Mouse (Mus musculus): ENCODE results near the gene Arpc2. TPM values are rescaled to one million over a fixed set of nuclear protein-coding genes. Genes with fewer than 3 reads are reported as not detected.

Gene Arpc2
- total and polyA plus RNA-seq, 3 experiments = 234 to 522 (median 455) TPM

DNA sequence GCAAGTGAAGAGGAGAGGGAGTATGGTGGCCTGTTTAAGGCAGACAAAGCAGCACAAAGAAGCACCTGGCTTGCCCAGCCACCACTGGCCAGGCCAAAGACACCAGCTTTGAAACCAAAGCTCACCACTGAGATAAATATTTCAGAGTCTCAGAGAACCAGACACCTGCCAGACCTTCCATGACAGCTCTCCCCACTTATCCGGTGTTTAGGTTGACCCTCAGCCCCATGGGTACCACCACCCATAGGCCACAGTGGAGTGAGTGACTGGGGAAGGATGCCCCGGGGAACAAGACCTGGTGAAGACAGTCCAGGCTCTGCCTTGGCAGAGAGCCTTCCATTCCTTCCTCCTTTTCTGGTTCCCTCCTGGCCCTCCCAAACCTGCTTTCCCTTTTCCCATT lies 67.0 kb downstream of the Arpc2 start:
- in situ Hi-C loops (cut with MboI; ENCODE audit: low pct_ligation_motif_present, low pct_unique_long_range_greater_than_20kb, low sequenced_read_pairs) (no loop called here), dilution Hi-C loops (cut with MboI; ENCODE audit: extremely low pct_ligation_motif_present, extremely low pct_unique_long_range_greater_than_20kb, low sequenced_read_pairs) (no loop called here)
- peaks cover 0 to 34% of the 10 kb centered on the region in 2 experiments for H3K36me3 ChIP-seq (replicated peaks in 1 of 2; ENCODE audit: control insufficient read depth in 1 of 2, insufficient read depth in 1 of 2, low read length in 1 of 2)
- H3K4me2 ChIP-seq (ENCODE audit: insufficient read depth, low read depth, poor library complexity, severe bottlenecking) = peak overlapping the region; percentile 70
- H3K79me2 ChIP-seq (replicated peaks; ENCODE audit: control insufficient read depth, extremely low read depth, insufficient read depth, poor library complexity, severe bottlenecking) = peaks cover 30% of the 10 kb centered on the region
- H3K27ac ChIP-seq (ENCODE audit: insufficient read depth, low read depth) = no peak overlapping the region
- H3K4me1 ChIP-seq (ENCODE audit: control insufficient read depth in 1 of 2, insufficient read depth in 2 of 2) = peaks cover 14 to 67% of the 10 kb centered on the region in 2 experiments
- H3K27me3 ChIP-seq (replicated peaks) = no peaks in the 10 kb centered on the region
- peak overlapping the region in 2 of 3 experiments; percentile 75 to 79 for H3K4me3 ChIP-seq (replicated peaks in 1 of 3; ENCODE audit: low read depth in 2 of 3, low read length in 2 of 3, poor library complexity in 1 of 3)
- DNase-seq (ENCODE audit: extremely low read depth) = no peak
- H3K9me3 ChIP-seq (replicated peaks; ENCODE audit: low read length) = peaks cover 2% of the 10 kb centered on the region
- TF ChIP-seq ZNF384 (IDR thresholded peaks at IDR 0.05; ENCODE audit: low read depth, low read length) (no peak), CTCF (conservative IDR thresholded peaks at IDR 0.05 in 1 of 2, IDR thresholded peaks at IDR 0.05 in 1 of 2; ENCODE audit: low read depth in 2 of 2, low read length in 2 of 2) (no peak), NRF1 (IDR thresholded peaks at IDR 0.05; ENCODE audit: low read depth, low read length) (no peak), USF2 (conservative IDR thresholded peaks at IDR 0.05; ENCODE audit: low read depth, low read length) (no peak), POLR2AphosphoS2 (IDR thresholded peaks at IDR 0.05; ENCODE audit: low read depth, low read length) (no peak)
- H3K9ac ChIP-seq (ENCODE audit: insufficient read depth, low read depth) = peak overlapping the region; percentile 61; the same call in 1 of the 2 replicates

DNA sequence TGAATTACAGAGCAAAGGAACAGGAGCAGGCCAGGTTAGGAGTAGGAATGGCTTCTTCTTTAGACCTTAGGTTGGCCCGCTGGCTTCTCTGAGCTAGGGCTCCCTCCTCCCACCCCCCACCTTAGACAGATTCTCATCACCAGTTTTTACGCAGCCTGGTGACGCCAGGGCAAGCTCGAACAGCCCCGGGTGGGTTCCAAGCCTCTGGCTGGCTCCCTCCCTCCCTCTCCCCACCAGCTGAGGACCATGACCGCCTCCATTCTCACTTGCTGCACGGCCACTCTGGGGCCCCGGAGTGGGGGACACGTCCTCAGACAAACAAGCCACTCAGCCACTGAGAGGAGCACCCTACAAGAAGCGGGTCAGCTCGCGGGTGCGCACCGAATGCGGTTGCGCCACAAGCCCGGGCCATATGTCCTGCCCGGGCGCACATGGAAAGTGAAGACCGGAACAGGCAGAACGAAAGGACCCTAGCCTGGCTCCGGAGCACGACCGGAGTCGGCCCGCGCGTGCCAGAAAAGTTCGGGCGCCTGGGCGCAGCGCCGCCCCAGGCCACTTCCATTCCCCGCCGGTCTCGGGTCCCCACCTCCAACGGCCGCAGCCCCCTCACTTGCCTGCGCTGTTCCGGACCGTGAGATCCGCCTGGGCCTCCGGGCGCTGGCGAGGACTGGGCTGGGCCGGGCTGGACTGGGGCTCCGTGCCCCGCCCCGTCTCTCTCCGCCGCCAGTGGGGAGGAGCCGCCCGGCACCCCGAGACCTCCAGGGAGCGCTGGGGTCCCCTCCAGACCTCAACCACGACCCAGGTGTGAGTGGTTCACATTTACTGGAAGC lies 67.8 kb downstream of the Arpc2 start:
- peaks cover 0 to 26% of the 10 kb centered on the region in 2 experiments for H3K36me3 ChIP-seq (replicated peaks in 1 of 2; ENCODE audit: control insufficient read depth in 1 of 2, insufficient read depth in 1 of 2, low read length in 1 of 2)
- peak; percentile 66; the same call in 1 of the 2 replicates for TF ChIP-seq ZMIZ1 (IDR thresholded peaks at IDR 0.05; ENCODE audit: low read depth, low read length)
- TF ChIP-seq MAX (IDR thresholded peaks at IDR 0.05; ENCODE audit: low read length) = peak; percentile 81
- no peak for TF ChIP-seq KAT2A (IDR thresholded peaks at IDR 0.05; ENCODE audit: insufficient replicate concordance, low read length)
- peak; percentile 63; the same call in 1 of the 2 replicates for TF ChIP-seq POLR2A (IDR thresholded peaks at IDR 0.05; ENCODE audit: low read depth, low read length)
- no peak for TF ChIP-seq CHD2 (IDR thresholded peaks at IDR 0.05; ENCODE audit: low read length)
- TF ChIP-seq PAX5 (IDR thresholded peaks at IDR 0.05; ENCODE audit: low read length) = no peak
- TF ChIP-seq ELF1 (IDR thresholded peaks at IDR 0.05; ENCODE audit: low read depth, low read length) = peak; percentile 44
- TF ChIP-seq MXI1 (IDR thresholded peaks at IDR 0.05; ENCODE audit: low read depth, low read length) = peak; percentile 54; the same call in 1 of the 2 replicates
- 0 out of 4 replicates have a peak, but pooled peaks of 1 of the 2 experiments have one; percentile 1 for TF ChIP-seq CTCF (conservative IDR thresholded peaks at IDR 0.05 in 1 of 2, IDR thresholded peaks at IDR 0.05 in 1 of 2; ENCODE audit: low read depth in 2 of 2, low read length in 2 of 2)
- no peak for TF ChIP-seq TBP (conservative IDR thresholded peaks at IDR 0.05; ENCODE audit: low read depth, low read length)
- TF ChIP-seq POLR2AphosphoS2 (IDR thresholded peaks at IDR 0.05; ENCODE audit: low read depth, low read length) = no peak
- TF ChIP-seq HCFC1 (IDR thresholded peaks at IDR 0.05; ENCODE audit: low read depth, low read length) = no peak
- peak; percentile 38 for TF ChIP-seq SIN3A (IDR thresholded peaks at IDR 0.05; ENCODE audit: low read length)
- TF ChIP-seq CHD1 (IDR thresholded peaks at IDR 0.05; ENCODE audit: low read depth, low read length) = 0 out of 2 replicates have a peak, but pooled peaks have one; percentile 74
- 0 out of 2 replicates have a peak, but pooled peaks have one; percentile 21 for TF ChIP-seq NELFE (IDR thresholded peaks at IDR 0.05; ENCODE audit: low read depth, low read length)
- peak; percentile 69; the same call in 1 of the 2 replicates for TF ChIP-seq UBTF (IDR thresholded peaks at IDR 0.05; ENCODE audit: low read depth, low read length)
- TF ChIP-seq JUN (IDR thresholded peaks at IDR 0.05; ENCODE audit: insufficient read depth, low read depth, low read length) = no peak
- no peak for TF ChIP-seq ZC3H11A (IDR thresholded peaks at IDR 0.05; ENCODE audit: low read depth, low read length)
- TF ChIP-seq BHLHE40 (IDR thresholded peaks at IDR 0.05; ENCODE audit: low read depth, low read length) = peak; percentile 50
- no peak for TF ChIP-seq E2F4 (IDR thresholded peaks at IDR 0.05; ENCODE audit: insufficient replicate concordance, low read depth, low read length)
- TF ChIP-seq SMC3 (IDR thresholded peaks at IDR 0.05; ENCODE audit: low read depth, low read length) = no peak
- no peak for TF ChIP-seq MEF2A (IDR thresholded peaks at IDR 0.05; ENCODE audit: borderline replicate concordance, low read depth, low read length)

More for the DNA sequence above, 67.8 kb downstream of the Arpc2 start:
- Histone ChIP-seq H3K27me3 (replicated peaks) (no peaks in the 10 kb centered on the region), H3K4me3 (replicated peaks in 1 of 3; ENCODE audit: low read depth in 2 of 3, low read length in 2 of 3, poor library complexity in 1 of 3) (peak overlapping the region; percentile 75 to 91 (median 79)), H3K27ac (ENCODE audit: insufficient read depth, low read depth) (peak overlapping the region; percentile 39), H3K79me2 (replicated peaks; ENCODE audit: control insufficient read depth, extremely low read depth, insufficient read depth, poor library complexity, severe bottlenecking) (peaks cover 24% of the 10 kb centered on the region), H3K9me3 (replicated peaks; ENCODE audit: low read length) (peaks cover 2% of the 10 kb centered on the region), H3K4me2 (ENCODE audit: insufficient read depth, low read depth, poor library complexity, severe bottlenecking) (peak overlapping the region; percentile 91), H3K9ac (ENCODE audit: insufficient read depth, low read depth) (peak overlapping the region; percentile 61), H3K4me1 (ENCODE audit: control insufficient read depth in 1 of 2, insufficient read depth in 2 of 2) (peaks cover 14 to 67% of the 10 kb centered on the region in 2 experiments)
- DNase-seq (ENCODE audit: extremely low read depth) = peak; percentile 52
- in situ Hi-C loops (cut with MboI; ENCODE audit: low pct_ligation_motif_present, low pct_unique_long_range_greater_than_20kb, low sequenced_read_pairs) (no loop called here), dilution Hi-C loops (cut with MboI; ENCODE audit: extremely low pct_ligation_motif_present, extremely low pct_unique_long_range_greater_than_20kb, low sequenced_read_pairs) (no loop called here)
